ENCODE assay signal across 24 mouse cellular contexts in genomic region chr19:31158944-31159460, GRCm38 (mm10).
DNase-seq lines count a peak whose midpoint lies in the region; ATAC-seq and TF ChIP-seq lines count a peak whose summit lies in the region.
"Had no signal": no experiment of that assay in that cellular context is flagged by ENCODE, and none has a peak within 500 bp of the region (broad histone marks: within the 10 kb centered on the region; RNA-seq: fewer than 3 reads in every experiment).

No protein-coding gene starts in this region.

- no peak overlapping the region for H3K9ac ChIP-seq in forebrain, embryonic 14.5 days (ENCODE audit: low read length)
- H3K9ac ChIP-seq in forebrain, embryonic 12.5 days: no peak overlapping the region
- H3K9ac ChIP-seq in hindbrain, postnatal 0 days (replicated peaks; ENCODE audit: low read length): no peak overlapping the region
- H3K9ac ChIP-seq in hindbrain, embryonic 12.5 days: no peak overlapping the region
- H3K9ac ChIP-seq: embryonic facial prominence, embryonic 12.5 days; embryonic facial prominence, embryonic 15.5 days; hindbrain, embryonic 13.5 days had no signal

- H3K27me3 ChIP-seq in forebrain, embryonic 14.5 days (replicated peaks; ENCODE audit: control insufficient read depth, insufficient read depth, low read length): no peaks in the 10 kb centered on the region
- no peaks in the 10 kb centered on the region for H3K27me3 ChIP-seq in forebrain, embryonic 12.5 days
- no peaks in the 10 kb centered on the region for H3K27me3 ChIP-seq in hindbrain, postnatal 0 days (ENCODE audit: insufficient read depth, low read length)
- H3K27me3 ChIP-seq in hindbrain, embryonic 12.5 days: no peaks in the 10 kb centered on the region
- H3K27me3 ChIP-seq: embryonic facial prominence, embryonic 12.5 days; embryonic facial prominence, embryonic 15.5 days; hindbrain, embryonic 13.5 days had no signal

- TF ChIP-seq POLR2A in brain, embryonic 14.5 days (IDR thresholded peaks at IDR 0.05; ENCODE audit: borderline replicate concordance, extremely low read depth, insufficient read depth, insufficient read length, poor library complexity, severe bottlenecking): no peak

- no peak overlapping the region for H3K4me3 ChIP-seq in forebrain, embryonic 14.5 days (ENCODE audit: low read depth, low read length)
- no peak overlapping the region for H3K4me3 ChIP-seq in forebrain, embryonic 12.5 days (replicated peaks)
- no peak overlapping the region for H3K4me3 ChIP-seq in hindbrain, postnatal 0 days (ENCODE audit: low read length)
- H3K4me3 ChIP-seq in hindbrain, embryonic 12.5 days: no peak overlapping the region
- H3K4me3 ChIP-seq: embryonic facial prominence, embryonic 12.5 days; embryonic facial prominence, embryonic 15.5 days; gastrocnemius, adult 2 months; hindbrain, embryonic 13.5 days had no signal

- ATAC-seq in forebrain, embryonic 14.5 days: peak; percentile 34; the same call in 1 of the 2 replicates
- ATAC-seq in forebrain, embryonic 12.5 days (ENCODE audit: low FRiP score): no peak
- 0 out of 2 replicates have a peak, but pooled peaks have one; percentile 12 for ATAC-seq in hindbrain, postnatal 0 days
- no peak for ATAC-seq in hindbrain, embryonic 12.5 days (ENCODE audit: low FRiP score)
- no peak for ATAC-seq in frontal cortex, adult (ENCODE audit: low TSS enrichment)
- ATAC-seq: CD4-positive, CD25-positive, alpha-beta regulatory T cell, adult 4 months; hindbrain, embryonic 16.5 days; inflammation-experienced regulatory T-cells, adult 6 months; intestine, embryonic 16.5 days had no signal

- DNase-seq in forebrain, embryonic 14.5 days (ENCODE audit: low spot score): peak; percentile 55
- peak; percentile 54 for DNase-seq in hindbrain, postnatal 0 days (ENCODE audit: low spot score)
- peak; percentile 57 for DNase-seq in brain, embryonic 14.5 days (ENCODE audit: low read depth)
- DNase-seq in retina, embryonic 14.5 days (ENCODE audit: low spot score): peak; percentile 24
- DNase-seq: adrenal gland, adult 2 months; adrenal gland, postnatal 14 days; cerebellum, adult 11-12 months; cerebellum, adult 9-10 months; cerebellum, postnatal 25 days; gastrocnemius, adult 2 months; gastrocnemius, postnatal 14 days; heart, adult 11 months; kidney, adult 18-20 months had no signal

- H3K4me1 ChIP-seq in forebrain, embryonic 14.5 days (ENCODE audit: control insufficient read depth, insufficient read depth, low read length): peaks cover 2% of the 10 kb centered on the region; the same call in 1 of the 2 replicates
- H3K4me1 ChIP-seq in forebrain, embryonic 12.5 days: no peaks in the 10 kb centered on the region
- H3K4me1 ChIP-seq in hindbrain, postnatal 0 days (ENCODE audit: insufficient read depth, low read length): no peaks in the 10 kb centered on the region
- H3K4me1 ChIP-seq in hindbrain, embryonic 12.5 days: no peaks in the 10 kb centered on the region
- H3K4me1 ChIP-seq: embryonic facial prominence, embryonic 12.5 days; embryonic facial prominence, embryonic 15.5 days had no signal

- no peak for TF ChIP-seq CTCF in hindbrain, postnatal 0 days (IDR thresholded peaks at IDR 0.05; ENCODE audit: low read depth)
- TF ChIP-seq CTCF in brain, embryonic 14.5 days (IDR thresholded peaks at IDR 0.05; ENCODE audit: borderline replicate concordance, extremely low read depth, insufficient read depth, insufficient read length): no peak

- no peak overlapping the region for H3K27ac ChIP-seq in forebrain, embryonic 14.5 days (ENCODE audit: low read depth, low read length)
- H3K27ac ChIP-seq in forebrain, embryonic 12.5 days: no peak overlapping the region
- H3K27ac ChIP-seq in hindbrain, postnatal 0 days: no peak overlapping the region
- H3K27ac ChIP-seq in hindbrain, embryonic 12.5 days: no peak overlapping the region
- H3K27ac ChIP-seq: embryonic facial prominence, embryonic 12.5 days; embryonic facial prominence, embryonic 15.5 days; gastrocnemius, adult 2 months; hindbrain, embryonic 13.5 days had no signal

- H3K9me3 ChIP-seq in forebrain, embryonic 14.5 days (replicated peaks; ENCODE audit: control insufficient read depth, low read length): no peaks in the 10 kb centered on the region
- no peaks in the 10 kb centered on the region for H3K9me3 ChIP-seq in forebrain, embryonic 12.5 days
- H3K9me3 ChIP-seq in hindbrain, postnatal 0 days (ENCODE audit: low read length): no peaks in the 10 kb centered on the region
- no peaks in the 10 kb centered on the region for H3K9me3 ChIP-seq in hindbrain, embryonic 12.5 days (replicated peaks)
- H3K9me3 ChIP-seq: embryonic facial prominence, embryonic 12.5 days; embryonic facial prominence, embryonic 15.5 days; hindbrain, embryonic 13.5 days had no signal

- no peak overlapping the region for H3K4me2 ChIP-seq in forebrain, embryonic 14.5 days (ENCODE audit: low read length)
- H3K4me2 ChIP-seq in forebrain, embryonic 12.5 days: no peak overlapping the region
- no peak overlapping the region for H3K4me2 ChIP-seq in hindbrain, postnatal 0 days (ENCODE audit: low read depth, low read length)
- H3K4me2 ChIP-seq in hindbrain, embryonic 12.5 days (replicated peaks): no peak overlapping the region
- H3K4me2 ChIP-seq: embryonic facial prominence, embryonic 12.5 days; embryonic facial prominence, embryonic 15.5 days; heart, embryonic 11.5 days; hindbrain, embryonic 13.5 days had no signal

- H3K36me3 ChIP-seq in forebrain, embryonic 14.5 days (ENCODE audit: control insufficient read depth, insufficient read depth, low read length): no peaks in the 10 kb centered on the region
- no peaks in the 10 kb centered on the region for H3K36me3 ChIP-seq in forebrain, embryonic 12.5 days (replicated peaks)
- H3K36me3 ChIP-seq in hindbrain, postnatal 0 days (ENCODE audit: insufficient read depth, low read length): no peaks in the 10 kb centered on the region
- H3K36me3 ChIP-seq in hindbrain, embryonic 12.5 days: no peaks in the 10 kb centered on the region
- H3K36me3 ChIP-seq: embryonic facial prominence, embryonic 12.5 days; embryonic facial prominence, embryonic 15.5 days; hindbrain, embryonic 13.5 days had no signal

- WGBS in forebrain, embryonic 14.5 days: 73% methylated on average over 6 of the region's 6 CpGs
- 90% methylated on average over 6 of the region's 6 CpGs for WGBS in forebrain, embryonic 12.5 days
- WGBS in hindbrain, postnatal 0 days: 58% methylated on average over 6 of the region's 6 CpGs
- WGBS in hindbrain, embryonic 12.5 days: 92% methylated on average over 6 of the region's 6 CpGs

Comparison
In these comparisons a context has a peak if more than half of its experiments do, and no peak if none do; other contexts are left out.
1. ATAC-seq: peak in forebrain, embryonic 14.5 days (single experiment) and hindbrain, postnatal 0 days (single experiment); none in forebrain, embryonic 12.5 days (single experiment), hindbrain, embryonic 12.5 days (single experiment) and frontal cortex, adult (single experiment).
2. Peak in every context shown above with its lines, with median percentiles within 50 percentile points of each other: DNase-seq.